Mouse (Mus musculus): ENCODE data around the gene Il2ra. TPM values are rescaled to one million over a fixed set of nuclear protein-coding genes. Genes with fewer than 3 reads are reported as not detected.

Il2ra gene
- polyA plus RNA-seq, 1 experiment, result 0.36 TPM

Other genes starting within 250 kb of the Il2ra start
- 14.7 and 21.8 TPM in 2 replicates for gene Pfkfb3, start 88.7 kb upstream of the Il2ra start, polyA plus RNA-seq (2012; rRNA removed)
- gene Rbm17, start 38.7 kb upstream of the Il2ra start, polyA plus RNA-seq (2012; rRNA removed), result 35.4 and 42.2 TPM in 2 replicates
- not detected in 2 replicates for gene Gm17490, start 16.5 kb upstream of the Il2ra start, polyA plus RNA-seq (2012; rRNA removed)
- 27.5 and 39.0 TPM in 2 replicates for gene Il15ra, start 62.5 kb downstream of the Il2ra start, polyA plus RNA-seq (2012; rRNA removed)
- 25.1 and 39.4 TPM in 2 replicates for gene Fbh1, start 134.8 kb downstream of the Il2ra start, polyA plus RNA-seq (2012; rRNA removed)
- gene Ankrd16, start 135.1 kb downstream of the Il2ra start, polyA plus RNA-seq (2012; rRNA removed), result 55.9 and 67.8 TPM in 2 replicates